Mouse (Mus musculus) midbrain, embryonic 13.5 days (tissue): ENCODE results near the gene Bdp1. TPM values are rescaled to one million over a fixed set of nuclear protein-coding genes. Genes with fewer than 3 reads are reported as not detected.

Experiments used
- ATAC-seq: fragments of 200-750 bp; cut with Nextera tagmentation; 2 replicates; pipeline ENCODE4 v1.8.0; 2017; ENCODE audit warnings: mild to moderate bottlenecking, moderate TSS enrichment, moderate library complexity
- H3K27ac ChIP-seq: fragments of 300-500 bp; sonication (generic); 2 replicates; pipeline ENCODE4 v1.5.1; 2015; ENCODE audit warnings: inconsistent platforms, mild to moderate bottlenecking, moderate library complexity
- H3K27me3 ChIP-seq: fragments of 300-500 bp; sonication (generic); 2 replicates; pipeline ENCODE4 v1.6.1; 2015; ENCODE audit warnings: mild to moderate bottlenecking, inconsistent platforms
- H3K36me3 ChIP-seq: fragments of 300-500 bp; sonication (generic); 2 replicates; pipeline ENCODE4 v1.6.1; 2015; ENCODE audit warnings: mild to moderate bottlenecking, inconsistent platforms
- H3K4me1 ChIP-seq: fragments of 300-500 bp; sonication (generic); replicated peaks from 2 replicates; pipeline ENCODE4 v1.6.1; 2015; ENCODE audit warnings: inconsistent platforms
- H3K4me2 ChIP-seq: fragments of 300-500 bp; sonication (generic); replicated peaks from 2 replicates; pipeline ENCODE4 v1.6.1; 2015; ENCODE audit warnings: moderate library complexity, mild to moderate bottlenecking, inconsistent platforms
- H3K4me3 ChIP-seq: fragments of 300-500 bp; sonication (generic); replicated peaks from 2 replicates; pipeline ENCODE4 v1.5.1; 2015; ENCODE audit warnings: mild to moderate bottlenecking, inconsistent platforms
- H3K9ac ChIP-seq: fragments of 300-500 bp; sonication (generic); replicated peaks from 2 replicates; pipeline ENCODE4 v1.6.1; 2015; ENCODE audit warnings: mild to moderate bottlenecking, inconsistent platforms
- H3K9me3 ChIP-seq: fragments of 300-500 bp; sonication (generic); 2 replicates; pipeline ENCODE4 v1.6.1; 2016; ENCODE audit warnings: mild to moderate bottlenecking, inconsistent platforms
- WGBS: fragments of 180-500 bp; shearing (Covaris S2); methylation state at CpG from one replicate; pipeline ENCODE4 v1.1.7; 2015; 5-methylcytosine and 5-hydroxymethylcytosine counted together
- polyA plus RNA-seq: library from polyadenylated mRNA; unstranded; fragments of >200 nt; fragmentation: Nextera tagmentation; extraction: Ambion mirVana; gene quantifications from 2 replicates; pipeline ENCODE4 v1.2.1, GENCODE M21; 2015

Bdp1 gene
- polyA plus RNA-seq, result 26.8 and 30.6 TPM in 2 replicates

DNA sequence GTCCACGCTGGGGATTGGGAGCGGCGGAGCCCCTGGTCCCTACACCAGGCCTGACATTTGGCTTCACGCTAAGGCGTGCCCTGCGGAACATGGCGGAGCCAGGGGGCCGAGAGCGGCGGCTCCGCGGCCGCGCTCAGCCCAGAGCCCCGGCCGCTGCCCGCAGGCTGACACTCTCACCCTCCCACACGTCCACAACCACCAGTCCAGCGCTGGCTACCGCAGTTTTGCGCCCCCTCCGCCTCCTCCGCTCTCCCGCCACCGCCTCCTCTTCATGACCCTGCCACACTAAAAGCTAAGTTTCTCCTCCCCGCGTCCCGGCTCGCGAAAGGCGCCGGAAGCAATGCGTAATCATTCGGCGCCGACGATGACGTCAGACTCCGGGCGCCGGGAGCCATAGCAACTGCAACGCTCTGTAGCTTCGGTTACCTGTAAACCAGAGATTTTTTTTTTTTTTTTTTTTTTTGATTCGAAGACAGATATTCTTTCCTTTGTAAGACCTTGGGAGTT, at the start of gene Bdp1:
Gene Bdp1, minus strand, starts transcription at position 323 of the 507 bp plus-strand sequence.
- Histone ChIP-seq H3K9ac (peak within 1 kb of the TSS; percentile 94), H3K36me3 (peaks cover under 1% of the 10 kb centered on the region), H3K4me2 (peak within 1 kb of the TSS; percentile 81), H3K9me3 (no peaks in the 10 kb centered on the region), H3K4me1 (peaks cover 38% of the 10 kb centered on the region), H3K27me3 (0 out of 2 replicates have a peak, but pooled peaks cover 2% of the 10 kb centered on the region), H3K4me3 (peak within 1 kb of the TSS; percentile 100), H3K27ac (peak within 1 kb of the TSS; percentile 84)
- peak; percentile 75 for ATAC-seq
- WGBS, result under 1% methylated on average over 37 of the region's 44 CpGs

DNA sequence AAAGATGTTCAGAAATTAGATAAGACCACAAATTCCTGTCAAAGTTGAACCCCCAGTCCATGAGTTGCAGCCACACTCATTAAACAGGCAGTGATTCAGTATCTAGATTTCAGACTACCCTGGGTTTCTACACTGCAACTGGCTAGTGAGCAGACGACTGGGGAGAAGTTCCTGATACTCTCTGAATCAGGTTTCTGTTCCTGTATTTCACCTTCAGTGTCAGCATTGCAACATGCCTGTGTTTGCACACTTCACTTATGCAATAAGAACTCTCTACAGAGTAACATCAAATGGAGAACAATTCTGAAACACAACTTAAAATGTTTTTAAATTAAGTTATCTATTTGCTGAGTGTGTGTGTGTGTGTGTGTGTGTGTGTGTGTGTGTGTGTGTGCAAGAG, 48.8 kb upstream of the Bdp1 start:
- Histone ChIP-seq H3K9ac (no peak overlapping the region), H3K4me2 (no peak overlapping the region), H3K4me3 (no peak overlapping the region), H3K27me3 (no peaks in the 10 kb centered on the region), H3K36me3 (no peaks in the 10 kb centered on the region), H3K4me1 (no peaks in the 10 kb centered on the region), H3K9me3 (no peaks in the 10 kb centered on the region), H3K27ac (no peak overlapping the region)
- ATAC-seq, result no peak
- WGBS, result 66% methylated on average over 1 of the region's 1 CpGs

DNA sequence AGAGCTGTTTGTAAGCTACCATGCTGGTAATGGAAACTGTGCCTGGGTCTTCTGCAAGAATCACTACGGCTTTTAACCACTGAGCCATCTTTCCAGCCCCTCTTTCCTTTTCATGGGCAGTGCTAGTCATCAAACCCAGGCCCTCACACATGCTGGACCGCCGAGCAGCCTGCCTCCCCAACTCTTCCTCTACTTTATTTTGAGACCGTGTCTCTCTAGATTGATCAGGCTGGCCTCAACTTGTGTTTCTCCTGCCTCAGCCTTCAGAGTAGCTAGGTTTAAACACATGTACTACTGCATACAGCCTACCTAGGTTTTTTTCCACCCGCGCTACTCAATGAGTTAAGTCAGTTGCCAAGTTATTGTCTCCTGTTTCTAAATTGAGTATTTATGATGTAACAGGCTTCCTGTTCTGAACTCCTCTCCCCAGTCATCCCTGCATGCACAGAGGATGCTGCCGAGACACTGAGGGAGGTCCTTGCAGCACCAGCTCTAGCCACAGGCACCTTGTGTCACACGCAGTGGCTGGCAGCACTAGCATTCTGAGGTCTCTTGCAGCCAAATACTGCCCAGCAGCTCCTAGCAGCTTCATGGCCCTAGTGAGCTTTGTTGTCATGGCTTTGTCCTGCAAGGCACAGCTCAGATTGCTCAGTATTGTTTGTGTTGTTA, 37.9 kb upstream of the Bdp1 start:
- Histone ChIP-seq H3K4me1 (no peaks in the 10 kb centered on the region), H3K4me3 (no peak overlapping the region), H3K4me2 (no peak overlapping the region), H3K9me3 (no peaks in the 10 kb centered on the region), H3K9ac (no peak overlapping the region), H3K36me3 (peaks cover 22% of the 10 kb centered on the region), H3K27me3 (no peaks in the 10 kb centered on the region), H3K27ac (no peak overlapping the region)
- 87% methylated on average over 8 of the region's 8 CpGs for WGBS
- no peak for ATAC-seq

DNA sequence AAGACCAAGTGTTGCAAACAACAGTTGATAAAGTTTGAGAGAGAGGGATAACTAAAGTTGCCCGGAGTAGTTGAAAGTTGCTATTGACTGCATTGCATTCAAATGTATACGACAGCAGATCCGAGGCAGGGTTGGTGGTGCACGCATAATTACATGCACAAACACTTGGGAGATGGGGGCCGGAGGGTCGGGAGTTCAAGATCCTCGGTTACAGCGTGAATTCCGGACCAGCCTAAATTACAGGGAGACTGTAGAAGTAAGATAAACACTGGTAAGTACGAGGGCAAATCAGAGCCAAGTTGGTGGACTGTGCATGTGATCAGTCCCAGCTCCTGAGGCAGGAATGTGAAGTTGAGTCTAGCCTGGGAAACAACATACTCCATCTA, 21.4 kb upstream of the Bdp1 start:
- Histone ChIP-seq H3K27me3 (no peaks in the 10 kb centered on the region), H3K27ac (no peak overlapping the region), H3K36me3 (peaks cover 34% of the 10 kb centered on the region), H3K4me1 (peaks cover 19% of the 10 kb centered on the region), H3K9me3 (no peaks in the 10 kb centered on the region), H3K4me3 (peak overlapping the region; percentile 95), H3K4me2 (peak overlapping the region; percentile 94), H3K9ac (peak overlapping the region; percentile 88)
- WGBS, result 4% methylated on average over 10 of the region's 10 CpGs
- ATAC-seq, result peak; percentile 55

DNA sequence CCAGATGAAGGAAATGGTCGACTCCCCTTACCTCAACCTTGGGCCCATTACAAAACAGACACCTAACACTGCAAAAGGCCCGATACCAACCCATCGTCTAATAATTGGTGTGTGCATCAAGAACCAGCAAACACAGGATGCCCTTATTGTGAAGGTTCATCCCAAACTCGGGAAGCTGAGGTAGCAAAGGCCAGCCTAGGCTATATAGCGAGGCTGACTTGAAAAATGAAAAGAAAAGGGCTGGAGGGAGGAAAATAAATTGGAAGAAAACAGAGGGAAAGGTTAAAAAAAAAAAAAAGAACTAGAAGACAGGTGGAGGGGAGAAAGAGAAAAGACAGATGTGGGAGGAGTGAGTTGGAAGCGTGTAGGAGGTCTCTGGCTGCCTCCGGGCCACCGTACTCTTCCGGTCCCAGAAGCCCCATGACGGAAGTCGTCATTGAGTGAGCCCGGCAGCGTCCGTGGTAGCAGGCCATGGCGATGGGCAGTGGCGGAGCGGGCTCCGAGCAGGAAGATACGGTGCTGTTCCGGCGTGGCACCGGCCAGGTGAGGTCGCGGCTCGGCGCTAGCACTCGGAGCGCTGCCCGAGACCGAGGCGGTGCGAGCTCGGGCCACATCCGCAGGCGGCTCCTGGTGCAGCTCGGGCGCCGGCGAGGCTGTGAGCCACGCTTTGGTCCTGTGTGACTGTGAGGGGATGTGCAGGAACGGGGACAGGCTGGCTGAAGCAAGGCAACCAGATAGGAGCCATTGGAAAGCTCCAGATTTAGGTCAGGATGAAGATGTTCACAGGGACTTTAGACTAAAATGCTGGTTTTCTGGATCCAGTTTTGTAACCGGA, 20.8 kb upstream of the Bdp1 start, which contains the start of gene Smn1:
Gene Smn1, plus strand, starts transcription at position 430 of the 835 bp plus-strand sequence.
- H3K4me1 ChIP-seq, result peaks cover 19% of the 10 kb centered on the region
- H3K36me3 ChIP-seq, result peaks cover 29% of the 10 kb centered on the region
- peak within 1 kb of the TSS; percentile 94 for H3K4me2 ChIP-seq
- no peaks in the 10 kb centered on the region for H3K27me3 ChIP-seq
- 0 out of 2 replicates have a peak within 1 kb of the TSS, but pooled peaks have one; percentile 60 for H3K27ac ChIP-seq
- H3K4me3 ChIP-seq, result peak within 1 kb of the TSS; percentile 95
- peak; percentile 98 for ATAC-seq
- peak within 1 kb of the TSS; percentile 88 for H3K9ac ChIP-seq
- WGBS, result 4% methylated on average over 42 of the region's 42 CpGs
- H3K9me3 ChIP-seq, result no peaks in the 10 kb centered on the region

DNA sequence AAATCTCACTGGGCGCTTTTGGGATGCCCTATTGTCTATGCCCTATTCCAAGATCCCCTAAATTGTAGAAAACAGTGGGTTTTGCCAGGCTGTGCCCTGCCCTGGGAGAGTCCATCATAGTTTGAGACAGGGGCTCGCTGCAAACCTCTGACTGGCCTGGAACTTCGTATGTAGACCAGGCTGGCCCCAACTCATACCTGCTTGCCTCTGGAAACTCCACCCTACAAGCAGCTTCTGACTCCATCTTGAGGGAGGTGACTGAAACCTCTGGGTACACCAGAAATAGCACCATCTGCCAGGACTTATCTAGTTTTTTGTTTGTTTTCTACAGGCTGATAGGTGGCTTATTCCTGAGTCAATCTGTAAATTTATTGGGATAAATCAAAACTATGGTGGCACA, 20.1 kb upstream of the Bdp1 start:
- Histone ChIP-seq H3K36me3 (peaks cover 22% of the 10 kb centered on the region), H3K9me3 (no peaks in the 10 kb centered on the region), H3K27ac (no peak overlapping the region), H3K4me2 (peak overlapping the region; percentile 94), H3K4me3 (peak overlapping the region; percentile 95), H3K27me3 (no peaks in the 10 kb centered on the region), H3K9ac (peak overlapping the region; percentile 54; the same call in 1 of the 2 replicates), H3K4me1 (peaks cover 19% of the 10 kb centered on the region)
- ATAC-seq, result peak; percentile 25; the same call in 1 of the 2 replicates
- WGBS, result 88% methylated on average over 3 of the region's 3 CpGs

DNA sequence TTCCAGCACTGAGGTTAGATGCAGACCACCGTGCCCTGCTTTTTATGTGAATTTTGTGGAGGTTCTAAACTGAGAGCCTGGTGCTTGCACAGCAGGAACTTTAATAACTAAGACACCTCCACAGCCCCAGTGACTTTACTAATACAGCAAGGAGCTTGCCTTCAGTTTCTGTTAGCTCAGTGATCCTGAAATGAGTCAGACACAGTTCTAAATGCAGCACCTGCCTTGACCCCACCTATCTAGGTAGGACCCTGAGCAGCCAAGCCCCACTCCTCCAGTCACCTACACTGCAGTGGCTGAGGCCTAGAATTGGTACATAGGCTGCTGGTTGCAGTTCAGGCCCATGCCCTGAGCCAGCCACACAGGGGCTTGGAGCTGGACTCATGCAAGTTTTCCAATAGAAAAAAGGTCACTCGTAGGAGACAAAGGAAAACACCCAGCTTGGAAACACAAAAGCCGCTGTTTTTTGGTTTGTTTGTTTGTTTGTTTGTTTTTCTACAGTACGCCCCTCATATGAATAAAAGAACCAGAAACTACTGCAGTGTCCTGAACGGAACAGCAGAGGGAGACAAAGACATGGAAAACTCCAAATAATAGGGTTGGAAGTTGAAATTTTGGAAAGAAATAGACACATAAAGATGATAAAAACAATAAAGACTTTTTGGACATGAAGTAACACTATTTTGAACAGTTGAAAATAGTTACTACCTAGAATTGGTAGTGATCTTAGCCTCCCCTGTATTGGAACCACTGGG, 8.5 kb upstream of the Bdp1 start:
- no peak overlapping the region for H3K4me3 ChIP-seq
- H3K27me3 ChIP-seq, result no peaks in the 10 kb centered on the region
- H3K4me1 ChIP-seq, result peaks cover 23% of the 10 kb centered on the region
- H3K4me2 ChIP-seq, result no peak overlapping the region
- no peak for ATAC-seq
- H3K36me3 ChIP-seq, result peaks cover 31% of the 10 kb centered on the region
- no peak overlapping the region for H3K27ac ChIP-seq
- no peaks in the 10 kb centered on the region for H3K9me3 ChIP-seq
- WGBS, result 50% methylated on average over 5 of the region's 5 CpGs
- no peak overlapping the region for H3K9ac ChIP-seq

DNA sequence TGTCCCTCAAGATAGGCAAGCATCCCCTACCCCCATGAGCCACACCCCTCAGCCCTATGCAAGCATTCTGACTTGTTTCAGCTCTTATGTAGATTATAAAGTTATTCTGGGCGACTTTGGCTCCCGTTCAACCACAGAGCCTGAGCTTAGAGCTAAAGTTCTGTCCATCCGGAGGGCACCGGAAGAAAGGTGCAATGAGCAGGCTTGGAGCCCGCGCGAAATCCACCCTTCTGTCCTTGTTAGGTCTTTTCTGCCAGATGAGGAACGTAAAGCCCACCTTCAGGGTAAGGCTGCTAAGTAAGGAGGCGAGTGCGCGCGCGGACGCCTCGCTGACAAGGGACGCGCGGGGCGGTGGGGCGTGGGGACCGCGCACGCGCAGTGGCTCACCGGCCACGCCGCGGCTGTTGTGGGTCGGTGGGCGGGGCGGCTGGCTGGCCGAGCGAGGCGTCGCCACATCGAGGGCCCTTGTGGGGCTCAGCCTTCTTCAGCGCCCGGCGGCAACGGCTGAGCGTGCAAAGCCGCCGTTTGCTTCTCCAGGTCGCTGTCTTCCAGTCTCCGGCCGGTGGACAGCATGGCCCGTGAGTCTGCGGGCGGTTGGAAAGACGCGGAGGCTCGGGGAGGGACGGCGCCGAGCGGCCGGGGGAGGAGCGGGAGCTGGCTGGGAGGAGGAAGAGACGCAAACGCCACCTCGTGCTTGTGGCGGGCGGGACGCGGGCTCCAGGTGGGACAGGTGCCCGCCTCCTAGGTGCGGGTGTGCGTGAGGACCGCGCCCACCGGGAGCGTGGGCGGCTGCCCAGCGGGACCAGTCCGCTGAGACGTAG, 4.0 kb upstream of the Bdp1 start, which contains the start of gene Serf1:
Gene Serf1, plus strand, starts transcription at position 361 of the 821 bp plus-strand sequence.
- no peaks in the 10 kb centered on the region for H3K9me3 ChIP-seq
- H3K4me1 ChIP-seq, result peaks cover 34% of the 10 kb centered on the region
- peak within 1 kb of the TSS; percentile 74 for H3K4me2 ChIP-seq
- H3K4me3 ChIP-seq, result peak within 1 kb of the TSS; percentile 89
- WGBS, result under 1% methylated on average over 66 of the region's 76 CpGs
- peak within 1 kb of the TSS; percentile 88 for H3K9ac ChIP-seq
- peak; percentile 87 for ATAC-seq
- H3K27ac ChIP-seq, result peak within 1 kb of the TSS; percentile 81
- H3K27me3 ChIP-seq, result 0 out of 2 replicates have a peak, but pooled peaks cover 2% of the 10 kb centered on the region
- H3K36me3 ChIP-seq, result peaks cover 3% of the 10 kb centered on the region; the same call in 1 of the 2 replicates

DNA sequence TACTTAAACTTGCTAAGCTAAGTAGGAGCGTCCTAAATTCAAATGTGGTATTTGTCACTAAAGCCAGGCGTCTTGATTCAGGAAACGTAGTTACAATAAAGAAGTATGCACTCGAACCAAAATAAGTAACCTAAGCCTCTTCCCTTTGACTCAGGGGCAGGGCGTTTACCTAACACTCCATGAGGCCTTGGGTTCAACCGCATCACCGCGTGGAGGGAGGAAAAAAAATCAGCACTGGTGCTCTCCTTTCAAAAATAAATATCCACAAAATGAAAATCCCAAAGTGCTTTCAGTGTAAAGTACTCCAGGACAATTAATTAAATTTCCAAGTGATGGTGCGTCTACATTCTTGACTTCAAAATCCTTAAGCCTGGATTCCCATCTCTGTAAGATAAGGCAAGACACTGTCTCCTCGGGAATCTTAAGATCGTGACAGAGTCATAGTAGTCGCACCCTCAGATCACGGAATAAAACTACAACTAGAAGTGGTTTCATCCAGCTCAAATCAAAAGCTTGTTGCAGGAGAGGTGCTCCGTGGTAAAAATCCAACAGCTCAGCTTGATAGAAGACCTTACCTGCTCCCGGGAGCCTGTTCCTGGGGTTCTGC, 715 bp downstream of the Bdp1 start:
- ATAC-seq, result no peak
- Histone ChIP-seq H3K27ac (peak overlapping the region; percentile 84), H3K4me2 (peak overlapping the region; percentile 81), H3K4me3 (peak overlapping the region; percentile 100), H3K9me3 (no peaks in the 10 kb centered on the region), H3K4me1 (peaks cover 33% of the 10 kb centered on the region), H3K9ac (peak overlapping the region; percentile 94), H3K27me3 (0 out of 2 replicates have a peak, but pooled peaks cover 2% of the 10 kb centered on the region), H3K36me3 (peaks cover 4% of the 10 kb centered on the region)
- 8% methylated on average over 15 of the region's 15 CpGs for WGBS

DNA sequence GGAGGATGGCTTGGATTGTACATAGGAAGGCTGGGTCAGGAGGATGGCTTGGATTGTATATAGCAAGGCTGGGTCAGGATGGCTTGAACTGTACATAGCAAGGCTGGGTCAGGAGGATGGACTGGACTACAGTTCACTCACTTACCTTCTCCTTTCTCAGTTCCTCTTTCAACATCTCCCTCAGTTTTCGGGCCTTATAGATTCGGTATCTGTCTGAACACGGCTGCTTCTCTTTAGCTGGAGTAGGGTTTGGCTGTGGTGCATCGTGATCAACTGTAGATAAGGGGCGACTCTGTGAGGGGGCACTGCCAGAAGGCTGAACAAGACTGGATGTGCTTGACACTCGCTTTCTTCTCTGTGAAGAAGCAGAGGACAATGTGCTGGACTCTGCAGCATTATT, 5.1 kb downstream of the Bdp1 start:
- Histone ChIP-seq H3K9ac (no peak overlapping the region), H3K27me3 (no peaks in the 10 kb centered on the region), H3K9me3 (no peaks in the 10 kb centered on the region), H3K27ac (no peak overlapping the region), H3K4me1 (peaks cover 25% of the 10 kb centered on the region), H3K36me3 (peaks cover 44% of the 10 kb centered on the region), H3K4me2 (no peak overlapping the region), H3K4me3 (no peak overlapping the region)
- 94% methylated on average over 6 of the region's 6 CpGs for WGBS
- ATAC-seq, result no peak
